Mouse (Mus musculus) c-Kit-positive CD71-positive TER-119-positive erythroid progenitor cells, embryonic 14.5 days (primary cell): ENCODE measurements around the gene Cdk2.

Experiments used
- DNase-seq: peaks from one replicate; pipeline ENCODE4 v3.0.0-alpha.2; 2013; ENCODE audit warnings: low spot score

Cdk2 gene

GRCm38 (mm10) chr10:128703895-128704294, 936 bp downstream of the Cdk2 start, which contains the start of gene Pmel:
Gene Pmel, plus strand, starts transcription at chr10:128704195.
- peak; percentile 20 for DNase-seq

DNA sequence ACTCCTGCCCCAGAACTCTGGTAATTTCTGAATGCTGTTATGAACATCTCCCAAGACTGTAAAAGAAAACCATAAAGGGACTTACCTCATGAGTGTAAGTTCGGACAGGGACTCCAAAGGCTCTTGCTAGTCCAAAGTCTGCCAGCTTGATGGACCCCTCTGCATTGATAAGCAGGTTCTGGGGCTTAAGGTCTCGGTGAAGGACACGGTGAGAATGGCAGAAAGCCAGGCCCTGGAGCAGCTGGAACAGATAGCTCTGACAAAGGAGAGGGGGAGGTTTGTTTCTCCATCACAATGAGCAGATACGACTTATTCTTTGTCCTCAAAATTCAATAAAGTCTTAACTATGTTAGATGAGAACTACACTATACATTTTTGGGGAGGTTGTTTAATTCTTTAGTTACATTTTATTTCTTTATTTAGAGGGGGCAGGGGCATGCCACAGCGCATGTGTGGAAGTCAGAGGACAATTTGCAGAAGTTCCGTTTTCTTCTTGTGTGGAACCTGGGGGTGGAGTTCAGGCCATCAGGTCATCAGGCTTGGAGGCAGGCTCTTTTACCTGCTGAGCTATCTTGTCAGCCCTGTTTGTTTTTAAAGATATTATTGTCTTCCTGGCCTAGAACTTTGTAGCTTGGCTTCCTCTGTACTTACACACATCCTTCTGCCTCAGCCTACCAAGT, 2.4 kb downstream of the Cdk2 start:
- no peak for DNase-seq

DNA sequence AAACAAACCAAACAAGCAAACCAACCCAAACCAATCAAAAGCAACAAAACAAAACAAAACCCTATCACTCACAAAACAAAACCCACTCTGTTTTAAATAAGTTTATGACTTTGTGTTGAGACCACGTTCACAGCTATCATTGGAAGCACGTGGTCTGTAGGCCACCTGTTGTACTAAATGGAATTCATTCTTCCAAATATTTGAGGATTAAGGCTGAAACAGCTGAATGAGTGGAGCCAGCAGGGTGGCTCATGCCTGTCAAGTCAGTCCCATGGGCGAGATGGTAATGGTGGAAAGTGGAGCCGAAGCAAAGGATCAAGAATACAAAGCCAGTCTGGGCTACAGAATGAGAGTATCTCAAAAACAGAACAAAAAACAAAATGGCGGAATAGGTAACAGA, 4.1 kb downstream of the Cdk2 start:
- no peak for DNase-seq

- no peak for DNase-seq
These were observed 5.2 kb downstream of the Cdk2 start for GRCm38 (mm10) chr10:128699611-128700010.

GRCm38 (mm10) chr10:128699006-128699405, 5.8 kb downstream of the Cdk2 start:
- DNase-seq, result no peak

DNA sequence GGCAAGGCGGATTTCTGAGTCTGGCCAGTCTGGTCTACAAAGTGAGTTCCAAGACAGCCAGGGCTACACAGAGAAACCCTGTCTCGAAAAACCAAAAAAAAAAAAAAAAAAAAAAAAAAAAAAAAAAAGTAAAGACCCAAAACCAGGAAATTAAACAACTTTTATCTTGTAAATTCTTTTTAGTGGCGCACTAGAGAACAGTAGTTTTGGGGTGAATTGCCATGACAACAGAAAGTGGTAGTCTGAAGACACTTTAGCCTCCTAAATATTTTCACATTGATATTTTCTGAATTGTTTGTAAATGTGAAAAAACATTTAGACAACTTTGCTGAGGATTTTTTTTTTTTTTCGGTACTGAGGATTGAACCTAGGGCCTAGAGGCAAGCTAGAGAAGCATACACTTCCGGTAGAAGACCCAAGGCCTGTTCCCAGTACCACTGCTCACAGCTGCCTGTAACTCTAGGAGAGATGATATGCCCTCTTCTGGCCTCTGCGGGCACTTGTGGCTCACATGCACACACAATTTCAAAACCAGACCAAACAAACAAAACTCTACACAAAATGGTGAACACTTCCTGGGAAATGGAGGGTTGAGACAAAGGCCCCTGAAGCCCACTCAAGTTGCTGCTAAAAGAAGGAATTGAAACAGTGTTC, 7.6 kb downstream of the Cdk2 start:
- DNase-seq, result no peak

DNA sequence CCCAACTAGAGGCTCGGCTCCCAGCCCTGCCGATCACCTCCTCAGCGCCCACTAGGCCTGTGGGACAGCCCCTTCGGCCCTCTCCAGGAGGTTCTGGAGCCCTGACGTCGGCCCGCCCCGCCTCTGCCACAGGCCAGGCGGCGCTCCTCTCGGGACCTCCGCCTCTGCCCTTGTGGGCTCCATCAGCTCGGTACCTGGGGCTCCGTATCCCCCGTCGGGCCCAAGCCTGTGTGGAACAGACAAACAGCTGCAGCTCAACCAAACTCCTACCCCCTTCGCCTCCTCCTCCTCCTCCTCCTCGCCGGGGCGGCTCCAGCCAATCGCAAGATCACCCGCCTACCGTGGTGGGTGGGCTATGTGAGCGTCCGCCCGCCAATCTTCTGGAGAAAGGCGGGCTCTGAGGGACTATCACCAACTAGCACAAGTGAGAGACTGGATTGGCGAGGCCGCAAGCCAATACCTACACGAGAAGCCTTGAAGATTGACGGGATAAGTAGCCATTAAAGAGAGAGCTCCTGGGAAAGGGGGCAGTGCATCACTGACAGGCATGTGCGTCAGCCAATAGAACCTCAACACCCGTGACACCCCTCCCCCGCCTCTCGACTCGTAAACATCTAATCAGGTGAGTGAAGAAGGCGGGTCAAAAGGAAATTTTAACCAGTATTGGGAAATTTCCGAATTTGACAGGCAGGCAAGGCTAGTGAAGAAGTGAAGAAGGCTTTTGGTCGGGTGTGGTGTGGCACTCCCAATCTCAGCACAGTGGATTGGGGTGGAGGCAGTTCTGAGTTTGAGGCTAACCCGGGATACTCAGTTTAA, 8.6 kb downstream of the Cdk2 start, which contains the start of gene Rab5b:
Gene Rab5b, minus strand, starts transcription at position 273 of the 816 bp plus-strand sequence.
- DNase-seq, result peak; percentile 99

- DNase-seq, result no peak
These were observed 9.3 kb downstream of the Cdk2 start for GRCm38 (mm10) chr10:128695411-128695991.

- peak; percentile 68 for DNase-seq
These were observed 30.3 kb downstream of the Cdk2 start for GRCm38 (mm10) chr10:128674469-128675008.

- DNase-seq, result peak; percentile 70
These were observed 30.9 kb downstream of the Cdk2 start, which contains the start of gene Suox for GRCm38 (mm10) chr10:128673763-128674468. Gene Suox, minus strand, starts transcription at chr10:128674073.

DNA sequence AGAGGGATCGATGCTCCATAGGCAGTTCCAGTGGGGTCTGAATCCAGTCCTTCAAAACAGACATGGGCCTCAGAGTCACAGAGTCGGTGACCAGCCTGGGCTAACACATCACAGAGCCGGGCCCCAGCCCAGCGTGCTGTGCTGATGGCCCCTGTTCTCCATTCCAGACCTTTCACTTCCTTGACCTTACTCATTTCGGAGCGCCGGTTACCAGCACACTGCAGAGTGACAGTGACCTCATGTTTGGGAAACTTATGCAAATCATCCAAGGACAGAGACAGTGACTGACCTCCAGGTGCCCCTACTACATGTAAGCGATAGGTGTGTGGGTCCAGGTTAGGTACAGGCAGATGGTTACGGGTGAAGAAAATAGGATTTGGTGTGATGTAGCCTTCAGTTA, 33.7 kb downstream of the Cdk2 start:
- no peak for DNase-seq

GRCm38 (mm10) chr10:128668790-128669672, 35.8 kb downstream of the Cdk2 start:
- no peak for DNase-seq

- no peak for DNase-seq
These were observed 39.0 kb downstream of the Cdk2 start for GRCm38 (mm10) chr10:128665806-128666205.

DNA sequence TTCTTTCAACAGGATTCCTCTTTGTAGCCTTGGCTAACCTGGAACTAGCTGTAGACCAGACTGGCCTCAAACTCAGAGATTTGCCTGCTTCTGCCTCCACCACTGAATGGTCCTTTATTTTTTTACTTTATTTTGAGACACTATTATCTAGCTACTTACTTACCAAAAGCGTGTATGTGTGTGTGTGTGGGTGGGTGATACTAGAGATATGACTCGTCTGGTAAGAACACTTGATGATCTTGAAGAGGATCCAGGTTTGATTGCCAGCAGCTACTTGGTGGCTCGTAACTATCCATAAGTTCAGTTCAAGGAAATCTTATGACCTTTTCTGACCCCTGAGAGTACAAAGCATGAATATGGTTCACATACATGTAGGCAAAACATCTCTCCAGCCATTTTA, 39.5 kb downstream of the Cdk2 start:
- no peak for DNase-seq

DNA sequence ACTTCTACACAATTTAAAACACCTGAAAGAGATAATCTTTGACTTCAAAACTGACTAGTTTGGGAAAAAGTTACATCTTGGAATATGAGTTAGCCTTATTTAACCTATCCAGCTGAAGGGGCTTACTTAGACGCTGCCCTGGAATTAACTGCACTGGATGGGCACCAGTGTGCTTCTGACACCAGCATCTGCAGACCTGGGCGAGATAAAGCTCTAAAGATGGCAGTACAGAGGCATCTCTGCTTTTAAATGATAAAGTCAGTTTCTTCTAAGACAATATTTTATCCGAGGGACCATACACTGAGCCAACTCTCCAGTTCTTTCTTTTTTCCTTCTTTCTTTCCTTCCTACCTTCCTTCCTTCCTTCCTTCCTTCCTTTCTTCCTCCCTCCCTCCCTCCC, 40.0 kb downstream of the Cdk2 start:
- peak; percentile 66 for DNase-seq

DNA sequence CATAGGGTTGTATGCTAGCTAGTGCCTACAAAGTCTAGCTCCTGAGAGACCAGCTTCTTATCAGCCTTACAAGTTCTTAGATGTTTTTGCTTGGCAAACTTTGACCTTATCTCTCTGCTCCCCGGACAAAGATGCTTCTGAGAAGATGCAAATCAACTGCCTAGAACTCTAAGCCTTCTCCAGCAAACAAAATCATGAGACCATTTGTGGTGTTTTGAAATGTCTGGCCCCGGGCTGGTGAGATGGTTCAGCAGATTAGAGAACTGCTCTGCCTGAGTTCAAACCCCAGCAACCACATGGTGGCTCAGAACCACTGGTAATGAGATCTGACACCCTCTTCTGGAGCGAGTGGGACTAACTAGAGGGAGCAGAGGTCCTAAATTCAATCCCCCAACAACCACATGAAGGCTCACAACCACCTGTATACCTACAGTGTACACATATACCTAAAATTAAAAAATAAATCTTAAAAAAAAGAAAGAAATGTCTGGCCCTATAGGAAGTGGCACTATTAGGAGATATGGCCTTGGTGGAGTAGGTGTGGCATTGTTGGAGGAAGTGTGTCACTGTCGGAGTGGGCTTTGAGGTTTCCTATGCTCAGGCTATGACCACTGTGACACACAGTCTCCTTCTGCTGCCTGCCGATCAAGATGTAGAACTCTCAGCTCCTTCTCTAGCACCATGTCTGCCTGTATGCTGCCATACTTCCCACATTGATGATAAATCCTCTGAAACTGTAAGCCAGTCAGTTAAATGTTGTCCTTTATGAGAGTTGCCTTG, 41.2 kb downstream of the Cdk2 start:
- DNase-seq, result no peak

DNA sequence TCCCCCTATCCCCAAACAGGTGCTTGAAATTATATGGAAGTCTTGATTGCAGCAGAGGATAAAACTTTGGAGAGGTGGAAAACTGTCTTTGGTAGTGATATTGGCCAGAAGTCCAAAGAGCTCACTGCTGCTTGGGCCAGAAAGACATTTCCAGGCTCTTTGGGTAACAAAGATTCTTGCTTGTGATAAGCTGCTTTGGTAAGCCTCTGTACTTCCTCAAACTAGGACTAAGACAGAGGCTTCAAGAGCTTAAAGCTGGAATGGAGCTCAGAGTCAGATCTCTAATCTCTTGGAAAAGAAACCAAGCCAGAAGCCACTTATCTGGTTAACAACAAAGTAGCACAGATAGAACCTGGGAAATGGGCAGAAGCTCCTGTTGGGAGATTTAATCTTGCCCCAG, 42.4 kb downstream of the Cdk2 start:
- DNase-seq, result no peak

DNA sequence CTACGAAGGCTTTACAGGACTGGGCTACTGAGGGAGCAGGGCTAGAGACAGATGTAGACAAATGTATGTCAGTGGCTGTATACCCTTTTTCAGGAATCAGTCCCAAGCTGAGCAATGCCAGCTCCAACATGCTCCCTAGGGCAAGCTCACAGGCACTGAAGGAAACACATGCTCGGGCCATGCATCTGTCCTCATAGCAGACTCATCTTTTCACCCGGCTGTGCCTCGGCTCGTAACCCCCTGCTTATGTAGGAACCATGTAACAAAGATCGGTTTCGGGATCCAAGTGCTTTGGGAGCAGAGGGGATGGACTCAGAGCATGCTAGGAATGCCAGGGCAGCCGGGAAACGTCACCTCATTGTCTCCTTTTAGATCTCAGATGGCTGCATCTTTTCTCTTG, 45.3 kb downstream of the Cdk2 start:
- DNase-seq, result no peak

- DNase-seq, result no peak
These were observed 47.0 kb downstream of the Cdk2 start for GRCm38 (mm10) chr10:128657844-128658243.

DNA sequence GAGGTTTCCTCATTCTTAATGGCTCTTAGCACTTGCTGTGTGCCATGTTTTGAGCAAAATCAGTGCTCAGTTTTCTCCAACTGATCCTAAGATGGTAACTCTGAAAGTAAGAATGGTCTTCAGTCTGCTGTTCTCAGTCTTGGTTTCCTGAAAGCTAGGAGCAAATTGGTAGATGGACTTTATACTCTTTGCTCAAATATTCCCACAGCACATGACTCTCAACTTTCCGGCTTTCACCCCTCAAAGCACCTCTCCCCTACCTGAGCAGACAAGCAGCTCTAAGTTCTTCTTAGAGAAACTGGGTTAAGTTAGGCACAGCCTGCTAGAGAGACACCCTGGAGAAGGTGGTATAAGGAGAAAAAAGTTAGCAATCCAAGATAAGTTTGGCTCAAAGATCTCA, 48.1 kb downstream of the Cdk2 start:
- DNase-seq, result no peak
